Mouse (Mus musculus) brain, embryonic 18.5 days (tissue): ENCODE measurements around the gene Olfr1367.
"Not testable (repeated sequence)": the region's sequence is repeated elsewhere in the genome, so short reads cannot be mapped to it uniquely, and the experiment has no call there.

Experiments used
- DNase-seq: peaks from one replicate; pipeline ENCODE4 v3.0.0-alpha.2; 2012; ENCODE audit warnings: low read depth, low spot score

The Olfr1367 gene

DNA sequence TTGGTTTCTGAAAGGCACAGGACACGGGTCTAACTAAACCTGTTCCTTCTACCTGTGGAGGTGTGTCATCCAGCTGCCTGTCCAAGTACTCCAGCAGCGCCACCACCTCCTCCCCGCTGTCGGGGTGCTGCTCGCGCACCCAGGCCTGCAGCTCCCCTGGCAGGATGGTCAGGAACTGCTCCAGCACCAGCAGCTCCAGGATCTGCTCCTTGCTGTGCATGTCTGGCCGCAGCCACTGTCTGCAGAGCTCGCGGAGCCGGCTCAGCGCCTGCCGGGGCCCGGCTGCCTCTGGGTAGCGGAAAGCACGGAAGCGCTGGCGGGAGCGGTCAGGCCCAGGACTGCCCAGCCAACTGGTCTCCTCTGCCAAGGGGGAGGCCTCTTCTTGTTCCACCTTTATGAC, 49.3 kb downstream of the Olfr1367 start:
- DNase-seq, result not testable (repeated sequence)

DNA sequence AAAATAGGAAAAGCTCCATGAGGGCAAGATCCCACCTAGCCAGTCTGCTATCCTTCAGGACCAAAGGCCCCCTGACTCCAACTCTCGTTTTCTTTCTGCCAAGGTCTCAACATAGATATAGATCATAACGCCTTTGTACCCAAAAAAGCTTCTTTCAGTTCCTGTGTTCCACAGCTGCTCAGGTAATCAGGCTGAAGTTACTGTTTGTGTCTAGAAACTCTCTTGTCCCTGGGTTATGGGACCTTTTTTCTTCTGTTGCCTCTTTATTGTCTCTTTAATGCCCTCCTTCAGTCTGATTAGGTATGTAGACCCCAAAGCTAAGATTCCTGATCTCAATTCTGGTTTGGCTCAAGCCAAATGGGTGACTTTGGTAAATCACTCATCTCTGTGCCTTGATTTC, 50.8 kb downstream of the Olfr1367 start:
- DNase-seq, result no peak
